Mouse (Mus musculus): ENCODE data around the gene Tnfaip8l2. TPM values are rescaled to one million over a fixed set of nuclear protein-coding genes. Genes with fewer than 3 reads are reported as not detected.
"Not testable (repeated sequence)": the region's sequence is repeated elsewhere in the genome, so short reads cannot be mapped to it uniquely, and the experiment has no call there.

Tnfaip8l2 gene
- total RNA-seq, 2 experiments from 2014 or later, result 0.48 to 0.97 TPM

DNA sequence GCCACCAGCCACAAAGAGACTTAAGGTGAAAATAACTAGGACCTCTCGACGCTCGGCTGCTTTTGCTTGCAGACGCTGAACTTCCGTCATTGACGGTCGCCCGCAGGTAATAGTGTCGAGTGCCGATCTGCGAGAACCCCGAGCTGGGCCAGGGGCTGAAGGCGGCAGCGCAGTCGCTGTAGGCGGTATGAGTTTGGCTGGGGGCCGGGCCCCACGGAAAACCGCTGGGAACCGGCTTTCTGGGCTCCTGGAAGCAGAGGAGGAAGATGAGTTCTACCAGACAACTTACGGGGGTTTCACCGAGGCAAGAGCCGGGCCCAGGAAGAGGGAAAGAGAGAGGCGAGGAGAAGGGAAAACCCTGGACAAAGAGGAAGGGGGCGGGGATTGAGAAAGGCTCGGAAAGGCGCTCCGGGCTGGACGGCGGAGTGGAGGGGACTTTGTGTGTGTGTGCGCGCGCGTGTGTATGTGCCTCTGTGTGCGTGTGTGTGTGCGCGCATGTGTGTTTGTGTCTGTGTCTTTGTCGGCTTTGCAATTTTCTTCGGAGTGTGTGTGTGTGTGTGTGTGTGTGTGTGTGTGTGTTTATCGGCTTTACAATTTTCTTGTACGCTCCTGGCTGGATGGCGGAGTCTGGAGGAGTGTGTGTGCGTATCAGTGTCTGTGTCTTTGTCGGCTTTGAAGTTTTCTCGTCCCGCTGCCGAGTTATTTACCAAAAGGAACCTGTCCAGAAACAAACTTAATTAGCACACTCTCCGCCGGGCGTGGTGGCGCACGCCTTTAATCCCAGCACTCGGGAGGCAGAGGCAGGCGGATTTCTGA lies 31.0 kb downstream of the Tnfaip8l2 start, which contains the start of gene Vps72:
Gene Vps72 (plus strand): TSS at position 112 of the 816 bp plus-strand sequence.
- peak; percentile 90 for DNase-seq

DNA sequence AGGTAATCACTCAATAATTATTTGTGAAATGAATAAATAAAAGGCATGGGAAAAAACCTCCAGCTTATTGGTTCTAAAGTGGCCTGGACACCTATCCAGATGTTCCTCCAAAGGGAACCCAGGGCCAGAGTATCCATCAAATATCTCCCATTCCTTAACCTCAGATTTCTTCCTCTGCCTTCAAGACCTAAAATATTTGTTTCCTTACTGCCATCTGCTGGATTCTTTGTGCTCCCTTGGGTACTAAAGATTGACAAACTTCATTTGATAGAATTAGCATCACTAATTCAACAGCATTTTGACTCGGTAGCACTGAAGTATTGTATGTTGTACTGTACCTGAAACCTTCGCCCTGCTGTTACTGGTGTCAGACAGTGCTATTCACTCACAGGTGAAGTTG lies 34.3 kb downstream of the Tnfaip8l2 start:
- no peak for DNase-seq

DNA sequence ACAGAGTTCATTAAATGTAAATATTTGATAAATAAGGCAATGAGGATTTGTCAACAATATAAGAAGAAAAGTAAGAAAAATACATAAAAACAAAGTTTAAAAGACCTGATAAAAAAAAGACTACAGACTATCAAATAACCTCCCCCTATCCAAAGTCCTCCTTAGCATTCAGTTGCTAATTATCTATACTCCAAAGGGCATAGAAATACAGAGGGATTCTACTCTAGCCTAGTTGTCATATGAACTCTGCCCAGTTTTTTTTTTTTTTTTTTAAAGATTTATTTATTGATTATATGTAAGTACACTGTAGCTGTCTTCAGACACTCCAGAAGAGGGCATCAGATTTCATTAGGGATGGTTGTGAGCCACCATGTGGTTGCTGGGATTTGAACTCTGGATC lies 34.9 kb downstream of the Tnfaip8l2 start:
- not testable (repeated sequence) for DNase-seq

DNA sequence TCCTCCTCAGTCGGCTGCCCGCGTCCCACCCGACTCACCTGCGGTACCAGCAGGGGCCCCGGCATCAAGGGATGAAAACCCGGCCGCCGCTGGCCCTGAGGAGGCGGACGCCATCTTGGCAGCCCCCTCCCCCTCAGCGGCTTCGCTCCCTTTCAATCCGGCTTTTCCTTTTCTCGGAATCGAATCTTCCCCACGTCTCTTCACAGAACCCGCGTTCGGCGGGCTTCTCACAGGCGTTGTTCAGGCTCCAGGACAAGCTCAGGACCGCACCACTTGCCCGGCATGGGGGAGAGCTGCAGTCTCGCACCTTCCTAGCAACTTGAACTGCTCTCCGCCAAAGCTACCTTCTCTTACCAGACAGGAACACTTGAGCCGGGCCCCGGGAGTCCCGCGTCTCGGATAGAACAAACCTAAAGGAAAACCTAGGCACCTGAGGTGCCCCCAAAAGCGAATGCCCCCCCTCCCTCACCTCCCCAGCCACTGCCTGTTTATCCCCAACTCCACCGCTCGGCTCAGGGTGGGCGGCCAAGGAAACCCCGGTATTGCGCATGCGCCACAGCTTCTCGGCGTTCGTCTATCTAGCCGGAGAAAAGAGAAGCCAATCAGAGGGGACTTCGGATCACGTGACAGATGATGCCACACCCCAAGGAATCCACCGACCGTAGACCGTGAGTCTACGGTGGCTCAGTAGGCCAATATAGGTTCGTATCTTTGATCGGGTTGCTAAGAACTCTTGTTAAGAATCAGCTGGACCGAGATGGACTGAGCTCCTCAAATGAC lies 35.6 kb downstream of the Tnfaip8l2 start, which contains the start of gene Pip5k1a:
Gene Pip5k1a (minus strand): TSS at position 593 of the 780 bp plus-strand sequence.
- DNase-seq, result peak; percentile 96

DNA sequence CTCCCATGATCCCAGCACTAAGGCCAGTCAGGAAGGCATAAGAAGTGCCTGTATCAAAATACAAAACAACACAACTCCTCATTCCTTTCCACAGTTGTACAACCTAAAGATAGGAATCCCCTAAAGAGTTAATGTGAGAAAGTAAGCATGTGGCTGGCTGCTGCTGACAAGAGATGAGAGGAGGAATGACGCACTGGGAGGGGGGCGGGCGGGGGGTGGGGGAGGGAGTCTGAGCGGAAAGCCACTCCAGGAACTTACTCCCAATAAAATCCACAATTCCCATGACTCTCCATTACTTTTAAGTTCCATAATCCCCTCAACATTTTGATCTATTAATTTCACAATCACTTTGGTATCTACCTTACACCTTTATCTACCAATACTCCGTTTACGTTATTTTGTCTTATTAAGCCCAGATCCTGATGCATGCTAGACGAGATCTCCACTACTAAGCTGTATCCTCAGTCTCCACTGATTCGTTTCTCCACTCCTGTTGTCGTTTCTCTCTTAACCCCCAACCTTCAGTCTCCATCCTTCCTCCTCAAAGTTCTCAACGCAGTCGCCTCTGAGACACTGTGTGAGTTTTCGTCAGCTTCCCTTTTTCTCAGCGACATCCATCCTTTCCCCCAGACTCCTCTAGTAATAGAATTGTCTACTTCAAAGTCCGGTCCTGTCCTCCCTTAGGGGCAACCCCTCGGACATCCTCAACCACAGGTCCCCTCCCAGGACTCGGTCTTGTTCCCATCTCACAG lies 36.4 kb downstream of the Tnfaip8l2 start:
- no peak for DNase-seq

DNA sequence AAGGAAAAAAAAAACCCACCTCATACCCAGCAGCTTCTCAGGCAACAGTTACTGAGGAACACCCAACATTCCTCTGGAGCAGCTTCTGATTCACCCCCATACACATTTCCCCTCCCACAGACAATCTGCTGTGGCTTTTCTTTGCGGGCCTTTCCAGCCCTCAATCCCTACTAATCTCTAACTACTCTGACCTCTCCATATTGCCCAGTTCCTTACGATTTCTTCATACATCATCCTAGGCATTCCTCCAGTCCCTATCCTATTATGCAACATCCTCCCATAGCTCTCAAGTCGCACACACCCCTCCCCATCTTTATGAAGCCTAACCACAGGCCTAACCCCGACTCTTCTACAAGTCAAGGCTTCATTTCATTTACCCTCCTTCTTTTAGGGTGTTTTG lies 37.0 kb downstream of the Tnfaip8l2 start:
- no peak for DNase-seq

DNA sequence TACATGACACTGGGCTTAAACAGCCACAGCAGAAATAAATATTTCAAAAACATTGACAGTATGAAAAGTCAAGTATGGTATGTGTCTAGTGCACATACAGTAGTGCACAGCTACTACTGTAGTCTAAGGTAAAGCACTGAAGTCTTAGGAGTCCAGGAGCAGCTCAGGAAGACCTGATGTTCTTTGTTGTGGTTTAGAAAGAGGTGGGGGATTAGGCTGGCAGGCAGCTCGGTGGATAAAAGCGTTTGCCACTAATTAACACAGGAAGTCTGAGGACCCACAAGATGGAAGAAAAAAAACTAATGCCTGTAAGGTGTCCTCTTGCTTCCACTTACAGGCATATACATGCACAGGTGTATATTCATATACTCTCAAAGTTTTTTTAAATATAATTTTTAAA lies 41.3 kb downstream of the Tnfaip8l2 start:
- no peak for DNase-seq

Small RNAs within 50 kb of the gene (microRNA-seq; reads per million reads assigned to microRNA genes)
- gene Mir8099-1 (ENCODE audit: borderline replicate concordance in 2 of 2), result 0 reads per million in 2 experiments

Other genes starting within 250 kb of the Tnfaip8l2 start
- gene Selenbp1, start 209.3 kb downstream of the Tnfaip8l2 start, total RNA-seq (2021), result 10 to 100 TPM; 10.7 to 15.2 TPM
- gene Rfx5, start 188.3 kb downstream of the Tnfaip8l2 start, total RNA-seq (2021), result 1 to 10 TPM; 3.3 to 6.6 TPM
- 10 to 100 TPM; 20.2 to 23.8 TPM for gene Pi4kb, start 167.6 kb downstream of the Tnfaip8l2 start, total RNA-seq (2021)
- 1 to 10 TPM; 8.4 to 8.9 TPM for gene Zfp687, start 126.9 kb downstream of the Tnfaip8l2 start, total RNA-seq (2021)
- gene Psmd4, start 99.7 kb downstream of the Tnfaip8l2 start, total RNA-seq (2021), result 100 to 1,000 TPM; 163 to 181 TPM
- 10 to 100 TPM; 16.3 to 19.4 TPM for gene Pip5k1a, start 35.4 kb downstream of the Tnfaip8l2 start, total RNA-seq (2021)
- 10 to 100 TPM; 36.0 to 40.4 TPM for gene Vps72, start 31.3 kb downstream of the Tnfaip8l2 start, total RNA-seq (2021)
- gene Tmod4, start 17.9 kb downstream of the Tnfaip8l2 start, total RNA-seq (2021), result 100 to 1,000 TPM; 481 to 623 TPM
- 10 to 100 TPM; 26.6 to 34.1 TPM for gene Scnm1, start 8.3 kb downstream of the Tnfaip8l2 start, total RNA-seq (2021)
- 1 to 10 TPM; 6.4 to 7.0 TPM for gene Lysmd1, start 8.3 kb downstream of the Tnfaip8l2 start, total RNA-seq (2021)
- gene Sema6c, start 18.1 kb upstream of the Tnfaip8l2 start, total RNA-seq (2021), result 100 to 1,000 TPM in 1 of 2 experiments, 10 to 100 TPM in 1; 98.2 to 101 TPM
- gene Gabpb2, start 75.6 kb upstream of the Tnfaip8l2 start, total RNA-seq (2021), result 1 to 10 TPM; 8.2 to 8.3 TPM
- 10 to 100 TPM; 15.5 TPM for gene Cdc42se1, start 86.4 kb upstream of the Tnfaip8l2 start, total RNA-seq (2021)
- 10 to 100 TPM; 34.4 to 42.4 TPM for gene Mllt11, start 89.8 kb upstream of the Tnfaip8l2 start, total RNA-seq (2021)
- gene Gm128, start 99.2 kb upstream of the Tnfaip8l2 start, total RNA-seq (2021), result not detected
- gene Bnipl, start 108.8 kb upstream of the Tnfaip8l2 start, total RNA-seq (2021), result not detected
- 10 to 100 TPM; 19.9 to 22.8 TPM for gene Mindy1, start 139.0 kb upstream of the Tnfaip8l2 start, total RNA-seq (2021)
- gene Prune1, start 139.7 kb upstream of the Tnfaip8l2 start, total RNA-seq (2021), result 10 to 100 TPM; 36.5 to 38.3 TPM
- under 1 TPM; 0.15 to 0.27 TPM for gene Anxa9, start 164.8 kb upstream of the Tnfaip8l2 start, total RNA-seq (2021)
- 10 to 100 TPM; 20.3 to 21.7 TPM for gene Cers2, start 172.4 kb upstream of the Tnfaip8l2 start, total RNA-seq (2021)
- 10 to 100 TPM; 10.2 to 11.8 TPM for gene Setdb1, start 214.8 kb upstream of the Tnfaip8l2 start, total RNA-seq (2021)

All from gastrocnemius, postnatal 25 days (tissue).